Mouse (Mus musculus): ENCODE data around the gene Atxn2l.

DNA sequence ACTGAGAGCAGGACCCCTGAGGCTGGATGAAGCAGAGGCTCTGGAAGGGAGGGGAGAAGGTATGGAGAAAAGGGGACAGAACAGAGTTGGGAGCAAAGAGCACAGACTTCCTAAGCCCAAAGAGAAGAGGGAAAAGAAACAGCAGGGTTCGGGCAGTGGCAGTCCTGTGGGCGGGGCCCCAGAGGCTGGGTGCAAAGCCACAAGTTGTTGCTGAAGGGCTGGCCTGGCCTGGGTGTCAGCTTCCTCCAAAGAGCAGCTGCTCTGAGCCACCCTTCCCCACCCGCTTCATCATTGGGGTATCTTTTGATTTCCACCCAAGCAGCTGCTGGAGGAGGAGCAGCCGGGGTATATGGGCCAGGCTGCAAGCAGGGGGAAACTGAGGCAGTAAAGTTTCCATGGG, 39.1 kb downstream of the Atxn2l start:
- TF ChIP-seq CTCF (IDR thresholded peaks at IDR 0.05; ENCODE audit: low read depth) (no peak), EP300 (optimal IDR thresholded peaks at IDR 0.05) (no peak)
